Mouse (Mus musculus): ENCODE data around the gene Zfp383.
"Not testable (repeated sequence)": the region's sequence is repeated elsewhere in the genome, so short reads cannot be mapped to it uniquely, and the experiment has no call there.

The Zfp383 gene

GRCm38 (mm10) chr7:29941027-29941426 is 33.0 kb downstream of the Zfp383 start:
- in situ Hi-C loops (cut with MseI, MboI) = no loop called here

GRCm38 (mm10) chr7:29942740-29943139 is 34.7 kb downstream of the Zfp383 start:
- in situ Hi-C loops (cut with MseI, MboI) = no loop called here

- in situ Hi-C loops (cut with MseI, MboI) = no loop called here
Observed at GRCm38 (mm10) chr7:29943720-29944119, 35.7 kb downstream of the Zfp383 start.

GRCm38 (mm10) chr7:29944201-29944600 is 36.2 kb downstream of the Zfp383 start:
- in situ Hi-C loops (cut with MseI, MboI) = no loop called here

- in situ Hi-C loops (cut with MseI, MboI) = no loop called here
Observed at GRCm38 (mm10) chr7:29953086-29953485, 45.1 kb downstream of the Zfp383 start.

- in situ Hi-C loops (cut with MseI, MboI) = no loop called here
Observed at GRCm38 (mm10) chr7:29953513-29954401, 45.7 kb downstream of the Zfp383 start, which contains the start of gene Zfp74. Gene Zfp74 (minus strand): TSS chr7:29954089.

- in situ Hi-C loops (cut with MseI, MboI) = no loop called here
Observed at GRCm38 (mm10) chr7:29954731-29955130, 46.7 kb downstream of the Zfp383 start.

- in situ Hi-C loops (cut with MseI, MboI) = no loop called here
Observed at GRCm38 (mm10) chr7:29956257-29956656, 48.2 kb downstream of the Zfp383 start.

GRCm38 (mm10) chr7:29958125-29958724 is 50.2 kb downstream of the Zfp383 start:
- in situ Hi-C loops (cut with MseI, MboI) = no loop called here

- in situ Hi-C loops (cut with MseI, MboI) = no loop called here
Observed at GRCm38 (mm10) chr7:29959004-29959403, 51.0 kb downstream of the Zfp383 start.

- in situ Hi-C loops (cut with MseI, MboI) = not testable (repeated sequence)
Observed at GRCm38 (mm10) chr7:29965115-29965810, 57.2 kb downstream of the Zfp383 start.
